Mouse (Mus musculus) layer of hippocampus, adult 2 months (tissue): ENCODE measurements around the gene Gm44973. TPM values are rescaled to one million over a fixed set of nuclear protein-coding genes. Genes with fewer than 3 reads are reported as not detected.

Source experiments
- DNase-seq, 2 experiments: peaks; one replicate each; pipeline ENCODE4 v3.0.0; 2022; ENCODE audit warnings: low spot score in 2 of 2
- H3K27ac ChIP-seq: fragments of 200-600 bp; 2 replicates; pipeline ENCODE4 v1.8.1; 2022
- H3K4me3 ChIP-seq: fragments of 200-600 bp; 2 replicates; pipeline ENCODE4 v1.8.1; 2022; ENCODE audit warnings: mild to moderate bottlenecking
- CTCF ChIP-seq: fragments of 200-600 bp; conservative IDR thresholded peaks from 2 replicates; pipeline ENCODE4 v1.8.1; 2022; ENCODE audit warnings: antibody characterized with exemption, mild to moderate bottlenecking, moderate library complexity
- total RNA-seq, 2 experiments: library from RNA; stranded (reverse); gene quantifications; 2 replicates each; pipeline ENCODE4 v1.2.3; 2021

Gene Gm44973
- total RNA-seq, 2 experiments from 2014 or later, result not detected

DNA sequence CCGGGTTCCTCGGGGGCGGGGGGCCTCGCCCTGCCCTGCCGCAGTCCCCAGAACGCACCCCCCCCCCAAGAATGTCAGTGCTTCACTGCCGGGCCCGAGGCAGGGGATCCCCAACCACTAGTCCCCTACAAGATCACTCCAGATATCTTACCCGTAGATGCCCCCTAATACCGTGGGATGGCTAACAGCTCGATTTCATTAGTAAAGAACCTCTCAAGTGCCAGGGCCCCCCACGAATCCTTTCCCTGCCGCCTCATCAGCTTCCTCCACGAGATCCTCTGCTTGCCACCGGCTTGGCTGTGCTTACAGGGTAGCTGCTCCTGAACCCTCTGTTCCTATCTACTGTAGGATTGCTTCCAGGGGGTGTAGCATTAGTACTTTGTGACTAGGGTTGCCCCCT lies 5.4 kb downstream of the Gm44973 start:
- no peak for TF ChIP-seq CTCF
- DNase-seq, result no peak
- Histone ChIP-seq H3K4me3 (peak overlapping the region; percentile 92), H3K27ac (peak overlapping the region; percentile 96)

DNA sequence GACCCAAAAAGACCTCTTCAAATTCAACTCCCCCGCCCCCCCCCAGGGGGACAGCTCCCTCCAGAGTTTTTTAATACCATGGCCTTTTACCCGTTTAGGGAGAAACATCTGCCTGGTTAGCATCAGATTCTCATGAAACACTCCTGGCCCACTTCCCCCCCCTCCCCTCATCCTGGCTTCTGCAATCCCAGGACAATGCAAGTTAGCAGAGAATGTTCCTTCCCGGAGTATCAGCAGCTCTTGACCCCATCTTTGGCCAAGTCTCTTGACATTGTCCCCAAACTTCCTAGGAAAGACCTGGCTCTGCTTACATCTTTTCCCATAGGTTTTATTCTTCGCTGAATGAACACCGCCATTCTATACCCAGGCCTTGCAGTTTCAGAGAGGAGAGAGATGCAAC lies 5.9 kb downstream of the Gm44973 start:
- no peak for TF ChIP-seq CTCF
- H3K4me3 ChIP-seq, result peak overlapping the region; percentile 92
- DNase-seq, result no peak
- peak overlapping the region; percentile 96 for H3K27ac ChIP-seq

- no peak overlapping the region for H3K27ac ChIP-seq
- no peak for TF ChIP-seq CTCF
- DNase-seq, result no peak
- no peak overlapping the region for H3K4me3 ChIP-seq
Measured at GRCm38 (mm10) chr7:5029543-5029942, 14.2 kb downstream of the Gm44973 start.

DNA sequence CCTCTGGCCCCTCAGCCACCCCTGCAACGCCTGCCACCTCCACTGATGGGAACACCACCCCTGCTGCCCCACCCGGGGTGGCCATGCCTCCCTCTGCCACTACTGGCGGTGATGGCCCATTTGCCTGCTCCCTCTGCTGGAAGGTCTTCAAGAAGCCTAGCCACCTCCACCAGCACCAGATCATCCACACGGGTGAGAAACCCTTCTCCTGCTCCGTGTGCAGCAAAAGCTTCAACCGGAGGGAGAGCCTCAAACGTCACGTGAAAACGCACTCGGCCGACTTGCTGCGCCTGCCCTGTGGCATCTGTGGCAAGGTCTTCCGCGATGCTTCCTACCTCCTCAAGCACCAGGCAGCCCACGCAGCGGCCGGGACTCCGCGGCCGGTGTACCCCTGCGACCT lies 14.7 kb downstream of the Gm44973 start:
- DNase-seq, result no peak
- H3K4me3 ChIP-seq, result no peak overlapping the region
- no peak overlapping the region for H3K27ac ChIP-seq
- TF ChIP-seq CTCF, result no peak

DNA sequence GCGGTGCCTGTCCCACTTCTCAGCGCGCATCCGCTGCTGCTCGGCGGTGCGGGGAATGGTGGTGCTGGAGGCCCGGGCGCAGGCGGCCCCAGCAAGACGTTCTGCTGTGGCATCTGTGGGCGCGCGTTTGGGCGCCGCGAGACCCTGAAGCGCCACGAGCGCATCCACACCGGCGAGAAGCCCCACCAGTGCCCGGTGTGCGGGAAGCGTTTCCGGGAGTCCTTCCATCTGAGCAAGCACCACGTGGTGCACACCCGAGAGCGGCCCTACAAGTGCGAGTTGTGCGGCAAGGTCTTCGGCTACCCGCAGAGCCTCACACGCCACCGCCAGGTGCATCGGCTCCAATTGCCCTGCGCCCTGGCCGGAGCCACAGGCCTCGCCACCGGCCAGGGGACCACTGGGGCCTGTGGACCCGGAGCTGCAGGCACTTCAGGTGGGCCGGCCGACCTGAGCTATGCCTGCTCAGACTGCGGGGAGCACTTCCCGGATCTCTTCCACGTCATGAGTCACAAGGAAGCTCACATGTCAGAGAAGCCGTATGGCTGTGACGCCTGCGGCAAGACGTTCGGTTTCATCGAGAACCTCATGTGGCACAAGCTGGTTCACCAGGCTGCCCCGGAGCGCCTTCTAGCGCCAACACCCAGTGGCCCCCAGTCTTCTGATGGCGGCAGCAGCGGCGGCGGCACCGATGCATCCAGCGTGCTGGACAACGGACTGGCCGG lies 15.4 kb downstream of the Gm44973 start:
- no peak for TF ChIP-seq CTCF
- DNase-seq, result no peak
- Histone ChIP-seq H3K4me3 (no peak overlapping the region), H3K27ac (no peak overlapping the region)

- no peak for TF ChIP-seq CTCF
- Histone ChIP-seq H3K4me3 (no peak overlapping the region), H3K27ac (no peak overlapping the region)
- DNase-seq, result no peak
Measured at GRCm38 (mm10) chr7:5031496-5031895, 16.2 kb downstream of the Gm44973 start.

DNA sequence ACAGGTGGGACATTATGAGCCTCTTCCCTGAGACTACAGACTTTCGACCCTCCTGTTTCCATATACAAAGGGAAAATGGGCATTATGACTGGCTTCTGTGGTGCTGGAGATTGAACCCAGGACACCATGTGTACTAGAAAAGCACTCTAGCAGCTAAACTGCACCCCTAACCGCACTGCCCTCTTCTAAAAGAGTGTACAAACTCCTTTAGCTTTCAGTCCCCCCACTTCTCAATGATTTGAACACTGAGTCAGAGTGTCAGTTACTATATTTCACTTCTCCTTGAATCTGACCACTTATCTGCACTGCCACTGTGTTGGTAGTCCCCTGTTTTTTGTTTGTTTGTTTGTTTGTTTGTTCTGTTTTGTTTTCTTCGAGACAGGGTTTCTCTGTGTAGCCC lies 18.5 kb downstream of the Gm44973 start, which contains the start of gene 4632433K11Rik:
Gene 4632433K11Rik, plus strand, starts transcription at position 301 of the 400 bp plus-strand sequence.
- no peak for DNase-seq
- no peak within 1 kb of the TSS for H3K4me3 ChIP-seq
- H3K27ac ChIP-seq, result no peak within 1 kb of the TSS
- no peak for TF ChIP-seq CTCF

DNA sequence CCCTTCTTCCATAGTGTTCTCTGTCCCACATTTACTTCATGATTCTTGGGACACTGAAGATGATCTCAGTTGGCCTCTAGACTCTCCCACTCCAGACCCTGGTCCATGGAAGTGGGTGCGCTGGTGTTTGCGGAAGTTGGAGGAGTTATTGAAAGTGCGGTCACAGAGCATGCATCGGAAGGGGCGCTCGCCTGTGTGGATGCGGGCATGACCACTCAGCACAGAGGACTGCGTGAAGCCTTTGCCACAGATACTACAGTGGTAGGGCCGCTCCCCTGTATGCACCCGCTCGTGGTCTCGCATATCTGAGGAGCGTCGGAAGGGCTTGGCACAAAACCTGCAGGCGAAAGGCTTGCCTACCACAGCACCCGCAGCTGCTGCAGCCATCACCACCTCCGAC lies 20.3 kb downstream of the Gm44973 start:
- no peak for TF ChIP-seq CTCF
- no peak overlapping the region for H3K4me3 ChIP-seq
- no peak for DNase-seq
- H3K27ac ChIP-seq, result no peak overlapping the region

DNA sequence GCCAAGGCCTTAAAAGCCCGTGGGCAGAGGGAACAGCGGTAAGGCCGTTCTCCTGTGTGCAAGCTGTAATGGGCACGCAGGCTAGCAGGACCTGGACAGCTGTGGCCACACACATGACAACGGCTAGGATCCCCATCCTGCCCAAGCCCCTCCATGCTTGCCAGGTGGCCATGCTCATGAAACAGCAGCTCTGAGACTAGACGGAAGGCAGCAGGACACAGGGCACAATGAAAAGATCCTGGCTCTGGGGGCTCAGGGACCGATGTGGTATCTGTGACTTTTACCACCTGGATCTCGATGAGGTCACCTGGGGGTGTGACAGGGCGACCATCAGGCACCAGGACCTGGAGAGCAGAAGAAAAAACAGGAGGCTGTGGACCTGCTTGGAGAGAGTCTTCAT lies 20.8 kb downstream of the Gm44973 start:
- TF ChIP-seq CTCF, result no peak
- no peak for DNase-seq
- no peak overlapping the region for H3K4me3 ChIP-seq
- H3K27ac ChIP-seq, result no peak overlapping the region

DNA sequence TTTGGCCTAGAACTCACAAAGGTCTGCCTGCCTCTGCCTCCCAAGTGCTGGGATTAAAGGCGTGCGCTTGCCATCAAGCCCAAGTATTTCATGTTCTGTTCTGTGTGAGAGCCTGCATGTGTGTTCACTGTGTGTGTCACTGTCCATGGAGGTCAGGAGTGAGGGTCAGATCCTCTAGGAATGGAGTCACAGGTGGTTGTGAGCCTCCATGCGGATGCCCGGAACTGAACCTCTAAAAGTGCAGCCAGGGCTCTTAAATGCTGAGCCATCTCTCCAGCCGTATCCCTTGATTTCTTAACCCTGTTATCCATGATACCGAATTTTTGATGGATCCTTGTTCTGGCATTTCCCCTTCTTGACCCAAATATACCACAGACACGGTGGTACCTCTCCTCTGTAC lies 21.7 kb downstream of the Gm44973 start:
- Histone ChIP-seq H3K27ac (no peak overlapping the region), H3K4me3 (no peak overlapping the region)
- DNase-seq, result no peak
- no peak for TF ChIP-seq CTCF

DNA sequence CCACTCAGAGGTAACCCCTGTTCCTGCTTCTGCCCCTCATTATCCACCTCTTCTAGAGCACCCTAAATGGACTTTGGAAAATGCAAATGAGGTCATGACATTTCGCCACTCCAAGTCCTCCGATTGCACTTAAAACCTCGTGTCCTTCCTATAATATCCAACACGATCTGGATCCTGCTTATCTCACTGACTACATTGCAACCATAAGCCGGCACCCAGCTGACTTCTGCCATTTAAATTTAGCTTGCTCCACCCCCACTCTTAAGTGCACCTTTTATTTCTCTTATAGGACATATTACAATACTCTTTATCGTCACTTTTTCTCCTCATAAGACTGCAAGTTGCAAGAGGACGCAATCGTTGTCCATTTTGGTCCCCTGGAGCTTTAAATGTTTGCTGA lies 22.2 kb downstream of the Gm44973 start:
- H3K4me3 ChIP-seq, result peak overlapping the region; percentile 76
- DNase-seq, result no peak
- peak overlapping the region; percentile 99 for H3K27ac ChIP-seq
- no peak for TF ChIP-seq CTCF

DNA sequence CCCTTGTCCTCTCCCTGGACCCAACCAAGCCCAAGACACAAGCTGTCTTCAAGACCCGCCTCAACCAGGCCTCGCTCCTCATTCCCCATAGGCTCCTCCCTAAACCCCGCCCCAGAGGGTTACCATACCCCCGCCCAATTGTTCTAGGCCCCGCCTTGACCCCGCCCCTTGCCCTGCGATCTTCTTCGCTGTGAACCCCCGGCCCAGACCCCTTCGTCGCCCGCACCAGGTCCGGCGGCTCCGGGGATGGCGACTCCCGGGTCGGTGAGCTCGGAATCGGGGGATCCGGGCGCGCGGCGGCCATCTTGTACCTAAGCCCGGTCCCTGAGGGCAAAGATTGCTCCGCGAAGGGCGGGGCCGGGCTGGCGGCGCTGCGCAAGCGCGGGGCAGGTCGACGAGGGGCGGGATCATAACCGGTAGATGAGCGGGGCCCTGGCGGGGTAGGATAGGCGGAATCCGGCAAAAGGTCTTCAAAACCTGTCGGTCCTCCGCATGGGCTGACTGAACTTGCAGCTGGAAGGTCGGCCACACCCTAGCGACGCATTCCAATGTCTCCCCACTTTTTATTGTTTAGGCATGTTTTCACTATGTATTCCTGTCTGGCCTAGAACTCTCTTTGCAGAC lies 22.9 kb downstream of the Gm44973 start, which contains the start of gene Zfp784:
Gene Zfp784, minus strand, starts transcription at position 338 of the 624 bp plus-strand sequence.
- peak within 1 kb of the TSS; percentile 76 for H3K4me3 ChIP-seq
- TF ChIP-seq CTCF, result no peak
- H3K27ac ChIP-seq, result peak within 1 kb of the TSS; percentile 99
- DNase-seq, result peak; percentile 89 to 90

- no peak for TF ChIP-seq CTCF
- no peak for DNase-seq
- Histone ChIP-seq H3K27ac (peak overlapping the region; percentile 99), H3K4me3 (peak overlapping the region; percentile 76)
Measured at GRCm38 (mm10) chr7:5038940-5039339, 23.6 kb downstream of the Gm44973 start.

DNA sequence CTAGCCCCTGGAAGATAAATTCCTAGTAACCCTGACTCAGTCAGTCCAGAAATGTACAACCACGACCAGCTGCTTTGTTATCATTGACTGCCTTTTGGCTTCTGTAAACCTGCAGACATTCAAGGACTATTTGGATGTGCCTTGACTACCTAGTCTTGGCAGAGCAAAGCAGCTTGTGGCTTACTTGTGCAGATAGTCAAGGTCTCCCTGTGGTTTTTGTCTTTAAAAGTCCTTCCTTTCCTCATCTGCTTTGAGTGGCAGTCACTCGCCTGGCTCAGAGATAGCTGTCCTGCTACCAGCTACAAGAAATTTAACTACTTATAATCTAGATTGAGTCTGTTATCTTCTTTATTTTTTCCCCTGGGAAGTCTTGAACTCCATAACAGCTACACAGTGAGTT lies 29.7 kb downstream of the Gm44973 start:
- Histone ChIP-seq H3K27ac (no peak overlapping the region), H3K4me3 (no peak overlapping the region)
- TF ChIP-seq CTCF, result no peak
- no peak for DNase-seq
